Mouse (Mus musculus) adrenal gland, adult 8-10 months (tissue): ENCODE results near the gene Igf2. TPM values are rescaled to one million over a fixed set of nuclear protein-coding genes. Genes with fewer than 3 reads are reported as not detected.

Experiments
- DNase-seq: peaks from one replicate; pipeline ENCODE4 v3.0.0; 2022
- total RNA-seq, 4 experiments: library from RNA; stranded (reverse); gene quantifications; 2 replicates each; pipeline ENCODE4 v1.2.4; 2022

Gene Igf2
- total RNA-seq = 10 to 100 TPM; 17.1 to 37.9 (median 21.7) TPM

- DNase-seq = no peak
These were observed at the start of gene Igf2 for GRCm38 (mm10) chr7:142666659-142667058. Gene Igf2 (minus strand): TSS chr7:142666816.

GRCm38 (mm10) chr7:142714783-142715498 is 48.3 kb upstream of the Igf2 start:
- DNase-seq = peak; percentile 4

GRCm38 (mm10) chr7:142706873-142707272 is 40.3 kb upstream of the Igf2 start:
- no peak for DNase-seq

GRCm38 (mm10) chr7:142699334-142699860 is 32.8 kb upstream of the Igf2 start:
- no peak for DNase-seq

GRCm38 (mm10) chr7:142678611-142679010 is 12.0 kb upstream of the Igf2 start:
- peak; percentile 65 for DNase-seq

- no peak for DNase-seq
These were observed 9.0 kb upstream of the Igf2 start for GRCm38 (mm10) chr7:142675644-142676043.

GRCm38 (mm10) chr7:142675141-142675540 is 8.5 kb upstream of the Igf2 start:
- DNase-seq = no peak

- DNase-seq = no peak
These were observed 5.5 kb upstream of the Igf2 start for GRCm38 (mm10) chr7:142672120-142672519.

- DNase-seq = no peak
These were observed 4.5 kb upstream of the Igf2 start for GRCm38 (mm10) chr7:142671067-142671466.

GRCm38 (mm10) chr7:142669751-142670625 is 3.4 kb upstream of the Igf2 start, which contains the start of gene Gm49394:
Gene Gm49394 (minus strand): TSS chr7:142669942.
- DNase-seq = no peak

GRCm38 (mm10) chr7:142668328-142668727 is 1.7 kb upstream of the Igf2 start:
- no peak for DNase-seq

- no peak for DNase-seq
These were observed 905 bp upstream of the Igf2 start for GRCm38 (mm10) chr7:142667521-142667920.

- no peak for DNase-seq
These were observed 507 bp downstream of the Igf2 start for GRCm38 (mm10) chr7:142666109-142666508.

- DNase-seq = no peak
These were observed 1.3 kb downstream of the Igf2 start for GRCm38 (mm10) chr7:142665364-142665763.

- no peak for DNase-seq
These were observed 2.1 kb downstream of the Igf2 start for GRCm38 (mm10) chr7:142664465-142665029.

- DNase-seq = no peak
These were observed 2.6 kb downstream of the Igf2 start for GRCm38 (mm10) chr7:142663931-142664421.

GRCm38 (mm10) chr7:142663151-142663550 is 3.5 kb downstream of the Igf2 start:
- DNase-seq = no peak

GRCm38 (mm10) chr7:142661811-142662210 is 4.8 kb downstream of the Igf2 start:
- no peak for DNase-seq

- DNase-seq = no peak
These were observed 5.6 kb downstream of the Igf2 start for GRCm38 (mm10) chr7:142661046-142661445.

GRCm38 (mm10) chr7:142660651-142660945 is 6.0 kb downstream of the Igf2 start:
- no peak for DNase-seq

GRCm38 (mm10) chr7:142659767-142660650 is 6.6 kb downstream of the Igf2 start:
- no peak for DNase-seq

- no peak for DNase-seq
These were observed 7.4 kb downstream of the Igf2 start for GRCm38 (mm10) chr7:142659181-142659681.
